Comparison of ENCODE assay signal across 30 mouse cellular contexts in the genomic region with DNA sequence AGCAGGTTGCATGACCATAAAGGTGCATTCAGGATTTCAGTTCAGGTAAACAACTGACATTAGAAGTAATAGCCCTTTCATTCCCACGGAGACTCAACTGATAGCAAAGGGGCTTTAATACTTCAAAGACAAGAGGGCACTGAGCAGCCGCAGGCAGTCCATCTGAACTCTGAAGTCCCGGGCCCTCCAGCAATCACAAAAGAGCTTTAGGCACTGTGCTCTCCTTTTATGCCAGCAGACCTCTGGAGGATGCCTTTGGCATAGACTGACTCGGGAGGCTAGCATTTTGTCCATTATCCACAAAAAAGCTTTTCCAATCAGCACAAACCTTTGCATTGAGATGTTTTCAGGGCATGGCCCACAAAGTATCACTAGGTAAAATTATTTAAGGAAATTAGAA. TPM values are rescaled to one million over a fixed set of nuclear protein-coding genes. Genes with fewer than 3 reads are reported as not detected.
"Had no signal": no experiment of that assay in that cellular context is flagged by ENCODE, and none has a peak within 500 bp of the region (broad histone marks: within the 10 kb centered on the region; RNA-seq: fewer than 3 reads in every experiment).

No protein-coding gene starts in this region.

- H3K27ac ChIP-seq: gastrocnemius, adult 2 months; heart, adult 2 months; heart, embryonic 13.5 days; heart, embryonic 15.5 days; hindbrain, embryonic 13.5 days; hindbrain, embryonic 15.5 days; hindbrain, postnatal 0 days; kidney, embryonic 15.5 days; kidney, postnatal 0 days; left cerebral cortex, adult 2 months; limb, embryonic 10.5 days; limb, embryonic 12.5 days had no signal

- H3K9me3 ChIP-seq: heart, embryonic 13.5 days; heart, embryonic 15.5 days; hindbrain, embryonic 13.5 days; hindbrain, embryonic 15.5 days; kidney, embryonic 15.5 days; limb, embryonic 10.5 days; limb, embryonic 12.5 days had no signal

- ATAC-seq: hindbrain, postnatal 0 days; intestine, embryonic 16.5 days had no signal

- H3K9ac ChIP-seq: heart, embryonic 13.5 days; heart, embryonic 15.5 days; hindbrain, embryonic 13.5 days; hindbrain, embryonic 15.5 days; kidney, embryonic 15.5 days; limb, embryonic 12.5 days had no signal

- H3K36me3 ChIP-seq: heart, embryonic 13.5 days; heart, embryonic 15.5 days; hindbrain, embryonic 13.5 days; hindbrain, embryonic 15.5 days; kidney, embryonic 15.5 days; limb, embryonic 10.5 days; limb, embryonic 12.5 days had no signal

- H3K4me3 ChIP-seq: gastrocnemius, adult 2 months; heart, adult 2 months; heart, embryonic 13.5 days; heart, embryonic 15.5 days; hindbrain, embryonic 13.5 days; hindbrain, embryonic 15.5 days; kidney, embryonic 15.5 days; left cerebral cortex, adult 2 months; limb, embryonic 10.5 days; limb, embryonic 12.5 days had no signal

- H3K27me3 ChIP-seq: heart, embryonic 13.5 days; heart, embryonic 15.5 days; hindbrain, embryonic 13.5 days; hindbrain, embryonic 15.5 days; kidney, embryonic 15.5 days; limb, embryonic 12.5 days had no signal

- DNase-seq: gastrocnemius, adult 2 months; gastrocnemius, postnatal 10 days; gastrocnemius, postnatal 25 days; heart, adult 11 months; heart, adult 2 months; heart, postnatal 14 days; heart, postnatal 36 days; kidney, adult 11 months; kidney, adult 2 months; kidney, adult 9 months; kidney, postnatal 14 days; kidney, postnatal 36 days; layer of hippocampus, adult 9-11 months; layer of hippocampus, postnatal 36 days; liver had no signal

- H3K4me1 ChIP-seq: heart, embryonic 13.5 days; heart, embryonic 15.5 days; hindbrain, embryonic 13.5 days; hindbrain, embryonic 15.5 days; kidney, embryonic 15.5 days; limb, embryonic 12.5 days had no signal

- H3K4me2 ChIP-seq: heart, embryonic 11.5 days; heart, embryonic 13.5 days; heart, embryonic 15.5 days; hindbrain, embryonic 13.5 days; hindbrain, embryonic 15.5 days; kidney, embryonic 15.5 days; limb, embryonic 12.5 days; liver, embryonic 11.5 days had no signal

RNA-seq across cellular contexts. Expression of a gene that starts 33.7 kb away (rescaled TPM):
- total RNA-seq: hematopoietic stem cell, adult 5-6 weeks had no signal
- polyA plus RNA-seq: large intestine, adult 2 months had no signal
